Mouse (Mus musculus) erythroblast, embryonic 14.5 days (primary cell): ENCODE results near the gene Sec16a.

ENCODE experiments used
- GATA1 ChIP-seq: IDR thresholded peaks from 2 replicates; pipeline ENCODE4 v1.6.1; 2012; ENCODE audit warnings: low read length, inconsistent platforms, mixed read lengths
- TAL1 ChIP-seq: IDR thresholded peaks from 3 replicates; pipeline ENCODE4 v1.6.1; 2012; ENCODE audit warnings: low read length, inconsistent platforms, mixed read lengths

- TF ChIP-seq GATA1 (no peak), TAL1 (no peak)
These were observed 7.8 kb downstream of the Sec16a start for GRCm38 (mm10) chr2:26437221-26437620.
